ENCODE assay signal across 24 mouse cellular contexts in genomic region chr9:116167304-116167880, GRCm38 (mm10). TPM values are rescaled to one million over a fixed set of nuclear protein-coding genes. Genes with fewer than 3 reads are reported as not detected.
DNase-seq lines count a peak whose midpoint lies in the region; ATAC-seq lines count a peak whose summit lies in the region.
"Had no signal": no experiment of that assay in that cellular context is flagged by ENCODE, and none has a peak within 500 bp of the region (broad histone marks: within the 10 kb centered on the region; RNA-seq: fewer than 3 reads in every experiment).

No protein-coding gene starts in this region.

- H3K27ac ChIP-seq in embryonic facial prominence, embryonic 12.5 days: no peak overlapping the region
- H3K27ac ChIP-seq in embryonic facial prominence, embryonic 10.5 days (replicated peaks): no peak overlapping the region
- 0 out of 2 replicates have a peak overlapping the region, but pooled peaks have one; percentile 16 for H3K27ac ChIP-seq in kidney, embryonic 16.5 days (ENCODE audit: low read length)
- H3K27ac ChIP-seq in embryonic facial prominence, embryonic 14.5 days (replicated peaks; ENCODE audit: low read depth, low read length): peak overlapping the region; percentile 72
- H3K27ac ChIP-seq: forebrain, embryonic 10.5 days; heart, embryonic 15.5 days; hindbrain, embryonic 15.5 days; left cerebral cortex, adult 2 months; liver, embryonic 12.5 days; neural tube, embryonic 12.5 days; stomach, embryonic 15.5 days had no signal

- no peak for DNase-seq in embryonic facial prominence, embryonic 10.5 days (ENCODE audit: low spot score)
- DNase-seq in kidney, adult 11 months: no peak
- DNase-seq in 416B (ENCODE audit: low read depth): peak; percentile 57
- DNase-seq in embryonic facial prominence, embryonic 14.5 days (ENCODE audit: low spot score): no peak
- no peak for DNase-seq in layer of hippocampus, postnatal 25 days (ENCODE audit: extremely low spot score in 1 of 2, low spot score in 1 of 2)
- no peak for DNase-seq in thymus, postnatal 4 days
- DNase-seq: adrenal gland, postnatal 25 days; cerebellum, adult 9-10 months; heart, postnatal 36 days; layer of hippocampus, adult 9-11 months; lung, adult 2 months; midbrain, embryonic 14.5 days; thymus, postnatal 36 days had no signal

- no peak overlapping the region for H3K9ac ChIP-seq in embryonic facial prominence, embryonic 12.5 days
- no peak overlapping the region for H3K9ac ChIP-seq in kidney, embryonic 16.5 days (replicated peaks; ENCODE audit: low read length)
- no peak overlapping the region for H3K9ac ChIP-seq in embryonic facial prominence, embryonic 14.5 days (ENCODE audit: low read depth, low read length)
- H3K9ac ChIP-seq: heart, embryonic 15.5 days; hindbrain, embryonic 15.5 days; liver, embryonic 12.5 days; neural tube, embryonic 12.5 days; stomach, embryonic 15.5 days had no signal

- no peak overlapping the region for H3K4me3 ChIP-seq in embryonic facial prominence, embryonic 12.5 days
- no peak overlapping the region for H3K4me3 ChIP-seq in embryonic facial prominence, embryonic 10.5 days
- H3K4me3 ChIP-seq in kidney, embryonic 16.5 days (ENCODE audit: low read length): no peak overlapping the region
- H3K4me3 ChIP-seq in embryonic facial prominence, embryonic 14.5 days (ENCODE audit: low read depth, low read length): no peak overlapping the region
- H3K4me3 ChIP-seq: forebrain, embryonic 10.5 days; heart, embryonic 15.5 days; hindbrain, embryonic 15.5 days; left cerebral cortex, adult 2 months; liver, embryonic 12.5 days; neural tube, embryonic 12.5 days; stomach, embryonic 15.5 days had no signal

- H3K4me2 ChIP-seq in embryonic facial prominence, embryonic 12.5 days (replicated peaks): no peak overlapping the region
- no peak overlapping the region for H3K4me2 ChIP-seq in kidney, embryonic 16.5 days (replicated peaks; ENCODE audit: low read depth, low read length)
- no peak overlapping the region for H3K4me2 ChIP-seq in embryonic facial prominence, embryonic 14.5 days (ENCODE audit: low read depth, low read length)
- H3K4me2 ChIP-seq: heart, embryonic 15.5 days; hindbrain, embryonic 15.5 days; liver, embryonic 12.5 days; neural tube, embryonic 12.5 days; stomach, embryonic 15.5 days had no signal

- peaks cover 15% of the 10 kb centered on the region for H3K4me1 ChIP-seq in embryonic facial prominence, embryonic 12.5 days
- H3K4me1 ChIP-seq in embryonic facial prominence, embryonic 10.5 days: peaks cover 27% of the 10 kb centered on the region
- H3K4me1 ChIP-seq in kidney, embryonic 16.5 days (ENCODE audit: insufficient read depth, low read length): peaks cover 36% of the 10 kb centered on the region
- H3K4me1 ChIP-seq in embryonic facial prominence, embryonic 14.5 days (ENCODE audit: control insufficient read depth, insufficient read depth, low read length): peaks cover 51% of the 10 kb centered on the region

- 0 out of 2 replicates have a peak, but pooled peaks have one; percentile 28 for ATAC-seq in embryonic facial prominence, embryonic 12.5 days (ENCODE audit: insufficient number of reproducible peaks, insufficient read depth, low FRiP score, low TSS enrichment)
- no peak for ATAC-seq in kidney, embryonic 16.5 days (ENCODE audit: low FRiP score, low TSS enrichment)
- peak; percentile 54; the same call in 1 of the 2 replicates for ATAC-seq in embryonic facial prominence, embryonic 14.5 days (ENCODE audit: low read depth)
- ATAC-seq: CD4-positive, CD25-positive, alpha-beta regulatory T cell, adult 4 months; intestine, embryonic 16.5 days; liver, embryonic 12.5 days had no signal

- 73% methylated on average over 6 of the region's 6 CpGs for WGBS in embryonic facial prominence, embryonic 12.5 days
- 82% methylated on average over 6 of the region's 6 CpGs for WGBS in embryonic facial prominence, embryonic 10.5 days
- WGBS in kidney, embryonic 16.5 days: 65% methylated on average over 6 of the region's 6 CpGs
- 64% methylated on average over 6 of the region's 6 CpGs for WGBS in embryonic facial prominence, embryonic 14.5 days

- H3K36me3 ChIP-seq in embryonic facial prominence, embryonic 12.5 days: 0 out of 2 replicates have a peak, but pooled peaks cover 5% of the 10 kb centered on the region
- no peaks in the 10 kb centered on the region for H3K36me3 ChIP-seq in embryonic facial prominence, embryonic 10.5 days (replicated peaks)
- H3K36me3 ChIP-seq in kidney, embryonic 16.5 days (ENCODE audit: insufficient read depth, low read length): peaks cover 2% of the 10 kb centered on the region; the same call in 1 of the 2 replicates
- peaks cover 14% of the 10 kb centered on the region; the same call in 1 of the 2 replicates for H3K36me3 ChIP-seq in embryonic facial prominence, embryonic 14.5 days (ENCODE audit: control insufficient read depth, insufficient read depth, low read length)
- H3K36me3 ChIP-seq: forebrain, embryonic 10.5 days; heart, embryonic 15.5 days; hindbrain, embryonic 15.5 days; liver, embryonic 12.5 days; neural tube, embryonic 12.5 days; stomach, embryonic 15.5 days had no signal

- H3K9me3 ChIP-seq in embryonic facial prominence, embryonic 12.5 days: 0 out of 2 replicates have a peak, but pooled peaks cover 5% of the 10 kb centered on the region
- no peaks in the 10 kb centered on the region for H3K9me3 ChIP-seq in embryonic facial prominence, embryonic 10.5 days
- peaks cover 7% of the 10 kb centered on the region; the same call in 1 of the 2 replicates for H3K9me3 ChIP-seq in kidney, embryonic 16.5 days (ENCODE audit: low read length)
- peaks cover 8% of the 10 kb centered on the region; the same call in 1 of the 2 replicates for H3K9me3 ChIP-seq in embryonic facial prominence, embryonic 14.5 days (ENCODE audit: control insufficient read depth, low read length)
- H3K9me3 ChIP-seq: forebrain, embryonic 10.5 days; heart, embryonic 15.5 days; hindbrain, embryonic 15.5 days; liver, embryonic 12.5 days; neural tube, embryonic 12.5 days; stomach, embryonic 15.5 days had no signal

- no peaks in the 10 kb centered on the region for H3K27me3 ChIP-seq in embryonic facial prominence, embryonic 12.5 days
- H3K27me3 ChIP-seq in embryonic facial prominence, embryonic 10.5 days (replicated peaks; ENCODE audit: low read depth, poor library complexity, severe bottlenecking): no peaks in the 10 kb centered on the region
- no peaks in the 10 kb centered on the region for H3K27me3 ChIP-seq in kidney, embryonic 16.5 days (ENCODE audit: insufficient read depth, low read length)
- no peaks in the 10 kb centered on the region for H3K27me3 ChIP-seq in embryonic facial prominence, embryonic 14.5 days (replicated peaks; ENCODE audit: control insufficient read depth, insufficient read depth, low read length)
- H3K27me3 ChIP-seq: heart, embryonic 15.5 days; liver, embryonic 12.5 days; neural tube, embryonic 12.5 days; stomach, embryonic 15.5 days had no signal

RNA-seq across cellular contexts. Expression of gene Tgfbr2, which starts 7.8 kb away (rescaled TPM):
- 27.4 and 28.7 TPM in 2 replicates for polyA plus RNA-seq in embryonic facial prominence, embryonic 12.5 days (2016; fragmentation: Nextera tagmentation; extraction: Ambion mirVana)
- polyA plus RNA-seq in embryonic facial prominence, embryonic 10.5 days (2016; fragmentation: Nextera tagmentation; extraction: Ambion mirVana): 8.6 and 9.2 TPM in 2 replicates
- 33.8 and 35.9 TPM in 2 replicates for polyA plus RNA-seq in kidney, embryonic 16.5 days (2015; fragmentation: Nextera tagmentation; extraction: Ambion mirVana)
- polyA plus RNA-seq in embryonic facial prominence, embryonic 14.5 days (2014; fragmentation: Nextera tagmentation; extraction: Ambion mirVana): 49.7 and 53.0 TPM in 2 replicates
- total RNA-seq in layer of hippocampus, postnatal 25 days (2021): 10 to 100 TPM; 10.4 to 12.2 TPM

Comparison
In these comparisons a context has a peak if more than half of its experiments do, and no peak if none do; other contexts are left out.
1. H3K27ac ChIP-seq: peak in kidney, embryonic 16.5 days (single experiment) and embryonic facial prominence, embryonic 14.5 days (single experiment); none in embryonic facial prominence, embryonic 12.5 days (single experiment) and embryonic facial prominence, embryonic 10.5 days (single experiment).